Mouse (Mus musculus): ENCODE measurements at regions not wholly inside any gene's neighbourhood (a gene's known extent, or its start where the extent isn't known, plus 50 kb on each side); places are given as distances from the start of the nearest gene placed in this dataset.

DNA sequence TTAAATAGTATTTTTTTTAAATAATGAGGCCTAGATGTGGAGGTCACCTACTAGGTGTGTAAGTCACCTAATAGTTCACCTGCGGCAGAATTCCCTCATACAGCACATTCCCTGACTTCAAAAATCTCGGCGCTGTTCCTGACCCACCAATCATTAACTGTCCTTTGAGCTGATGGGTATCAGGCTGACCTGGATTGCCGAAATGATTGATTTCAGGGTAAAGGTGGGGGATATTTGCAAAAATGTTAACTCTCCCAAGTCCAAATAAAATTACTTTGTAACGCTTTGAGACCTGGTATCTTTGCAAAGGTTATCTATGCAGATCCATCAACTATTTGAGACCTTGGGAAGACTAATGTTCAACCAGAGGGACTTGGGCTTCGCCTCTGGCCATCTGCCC, 82.9 kb upstream of the Pced1b start:
- no peak for ATAC-seq (ENCODE audit: low FRiP score)
- Histone ChIP-seq H3K27ac (no peak overlapping the region), H3K9me3 (replicated peaks) (no peaks in the 10 kb centered on the region), H3K9ac (no peak overlapping the region), H3K27me3 (no peaks in the 10 kb centered on the region), H3K4me1 (no peaks in the 10 kb centered on the region), H3K4me3 (no peak overlapping the region), H3K4me2 (replicated peaks) (no peak overlapping the region), H3K36me3 (no peaks in the 10 kb centered on the region)
- 93% methylated on average over 6 of the region's 6 CpGs for whole genome bisulfite sequencing

DNA sequence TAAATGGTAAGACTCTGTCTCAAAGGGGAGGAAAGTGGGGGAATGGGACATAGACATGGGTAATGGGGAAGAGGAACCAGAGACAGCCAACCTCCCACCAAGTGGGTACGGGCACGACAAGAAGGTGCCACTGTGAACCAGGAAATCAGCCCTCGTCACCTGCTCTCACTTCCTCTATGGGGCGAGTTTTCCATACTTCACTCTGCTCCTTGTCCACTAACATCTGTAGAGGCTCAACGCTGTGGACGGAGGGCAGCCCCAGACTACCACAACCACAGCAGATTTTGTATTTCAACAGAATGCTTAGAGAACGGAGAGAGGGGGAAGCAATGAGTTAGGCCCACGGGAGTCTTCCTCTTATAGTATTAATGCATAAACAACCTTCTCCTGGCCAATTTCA, 83.8 kb upstream of the Pced1b start:
- ATAC-seq (ENCODE audit: low FRiP score): no peak
- H3K9me3 ChIP-seq (replicated peaks): no peaks in the 10 kb centered on the region

GRCm38 (mm10) chr15:97162305-97162704, 84.6 kb upstream of the Pced1b start:
- no peak overlapping the region for H3K9ac ChIP-seq
- no peak overlapping the region for H3K27ac ChIP-seq
- whole genome bisulfite sequencing: 88% methylated on average over 8 of the region's 8 CpGs

More for the DNA sequence above, 83.8 kb upstream of the Pced1b start:
- Histone ChIP-seq H3K4me3 (no peak overlapping the region), H3K27me3 (no peaks in the 10 kb centered on the region), H3K4me1 (no peaks in the 10 kb centered on the region), H3K27ac (no peak overlapping the region), H3K9ac (no peak overlapping the region), H3K36me3 (no peaks in the 10 kb centered on the region), H3K4me2 (replicated peaks) (no peak overlapping the region)
- 88% methylated on average over 8 of the region's 8 CpGs for WGBS

DNA sequence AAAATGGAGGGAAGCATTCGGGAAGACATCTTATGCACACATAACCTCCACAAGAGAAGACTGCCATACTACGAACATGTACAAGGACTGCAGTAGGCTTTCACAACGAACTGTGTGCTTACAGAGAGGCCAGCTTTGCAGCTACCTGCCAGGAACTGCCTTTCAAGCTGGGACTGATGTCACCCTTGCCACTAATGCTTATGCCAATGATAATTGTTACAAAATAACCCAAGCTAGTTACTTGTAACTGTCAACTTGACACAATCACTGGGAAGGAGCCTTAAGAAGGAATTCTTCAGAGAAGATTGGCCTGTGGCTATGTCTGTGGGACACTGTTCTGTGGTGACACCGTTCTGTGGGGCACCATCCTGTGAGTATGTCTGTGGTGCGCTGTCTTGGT, 85.4 kb upstream of the Pced1b start:
- Histone ChIP-seq H3K4me3 (no peak overlapping the region), H3K4me2 (replicated peaks) (no peak overlapping the region), H3K27ac (no peak overlapping the region), H3K4me1 (no peaks in the 10 kb centered on the region), H3K36me3 (no peaks in the 10 kb centered on the region), H3K9me3 (replicated peaks) (no peaks in the 10 kb centered on the region), H3K9ac (no peak overlapping the region), H3K27me3 (no peaks in the 10 kb centered on the region)
- ATAC-seq (ENCODE audit: low FRiP score): no peak
- WGBS: 85% methylated on average over 5 of the region's 5 CpGs

More at GRCm38 (mm10) chr15:97162305-97162704, 84.6 kb upstream of the Pced1b start:
- ATAC-seq (ENCODE audit: low FRiP score): no peak
- Histone ChIP-seq H3K9me3 (replicated peaks) (no peaks in the 10 kb centered on the region), H3K4me2 (replicated peaks) (no peak overlapping the region), H3K27me3 (no peaks in the 10 kb centered on the region), H3K36me3 (no peaks in the 10 kb centered on the region), H3K4me3 (no peak overlapping the region), H3K4me1 (no peaks in the 10 kb centered on the region)

DNA sequence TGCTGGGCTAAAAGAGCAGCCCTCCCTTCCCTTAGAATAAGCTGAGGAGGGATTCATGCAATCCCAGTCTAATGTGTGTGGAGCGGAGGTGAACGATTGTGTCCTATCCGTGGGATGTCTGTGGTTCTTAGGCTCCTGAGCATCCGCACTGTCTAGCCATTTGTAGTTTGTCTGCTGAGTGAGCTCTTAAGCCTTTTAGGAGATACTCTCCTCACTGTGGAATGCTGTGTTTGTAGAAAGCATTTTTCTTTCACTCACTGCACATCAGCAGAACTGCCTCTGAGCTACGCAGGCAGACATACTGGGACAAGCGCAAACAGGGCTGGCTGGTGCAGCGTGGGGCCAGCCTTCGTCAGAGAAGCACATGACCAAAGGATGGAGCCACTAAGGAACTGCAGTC, 94.6 kb upstream of the Pced1b start:
- H3K4me2 ChIP-seq (replicated peaks): no peak overlapping the region
- H3K27ac ChIP-seq: peak overlapping the region; percentile 48; the same call in 1 of the 2 replicates
- no peak overlapping the region for H3K4me3 ChIP-seq
- no peak for ATAC-seq (ENCODE audit: low FRiP score)
- 78% methylated on average over 8 of the region's 8 CpGs for whole genome bisulfite sequencing
- H3K9me3 ChIP-seq (replicated peaks): no peaks in the 10 kb centered on the region
- H3K27me3 ChIP-seq: no peaks in the 10 kb centered on the region
- H3K4me1 ChIP-seq: peaks cover 2% of the 10 kb centered on the region; the same call in 1 of the 2 replicates
- H3K36me3 ChIP-seq: no peaks in the 10 kb centered on the region
- H3K9ac ChIP-seq: no peak overlapping the region

DNA sequence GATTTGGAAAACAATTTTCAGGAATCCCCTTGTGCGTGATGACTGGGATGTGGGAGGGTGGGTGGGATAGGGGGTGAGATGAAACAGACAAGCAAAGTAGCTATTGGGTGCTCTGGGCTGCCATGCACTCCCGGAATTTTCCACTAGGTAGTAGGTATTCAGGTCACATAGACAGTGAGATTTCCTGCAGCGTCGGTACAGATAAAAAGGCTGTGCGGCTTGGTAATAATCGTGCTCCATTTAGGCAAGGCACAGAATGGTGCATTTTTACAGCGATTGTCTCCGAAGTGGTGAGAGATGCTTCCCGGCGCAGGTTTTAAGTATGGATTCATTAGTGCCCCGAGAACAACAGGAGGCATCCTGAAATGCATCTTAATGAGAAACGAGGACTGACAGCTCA, 95.1 kb upstream of the Pced1b start:
- Histone ChIP-seq H3K9ac (no peak overlapping the region), H3K4me2 (replicated peaks) (no peak overlapping the region), H3K27me3 (no peaks in the 10 kb centered on the region), H3K27ac (peak overlapping the region; percentile 48), H3K4me3 (no peak overlapping the region), H3K9me3 (replicated peaks) (no peaks in the 10 kb centered on the region), H3K36me3 (no peaks in the 10 kb centered on the region), H3K4me1 (peaks cover 2% of the 10 kb centered on the region; the same call in 1 of the 2 replicates)
- WGBS: 76% methylated on average over 12 of the region's 12 CpGs
- no peak for ATAC-seq (ENCODE audit: low FRiP score)

GRCm38 (mm10) chr15:97150983-97151735, 95.4 kb upstream of the Slc38a4 start:
- Histone ChIP-seq H3K27me3 (no peaks in the 10 kb centered on the region), H3K9ac (no peak overlapping the region), H3K4me1 (peaks cover 2% of the 10 kb centered on the region; the same call in 1 of the 2 replicates), H3K36me3 (no peaks in the 10 kb centered on the region), H3K4me2 (replicated peaks) (no peak overlapping the region), H3K27ac (peak overlapping the region; percentile 48; the same call in 1 of the 2 replicates), H3K4me3 (no peak overlapping the region), H3K9me3 (replicated peaks) (no peaks in the 10 kb centered on the region)
- 84% methylated on average over 10 of the region's 10 CpGs for WGBS
- no peak for ATAC-seq (ENCODE audit: low FRiP score)

DNA sequence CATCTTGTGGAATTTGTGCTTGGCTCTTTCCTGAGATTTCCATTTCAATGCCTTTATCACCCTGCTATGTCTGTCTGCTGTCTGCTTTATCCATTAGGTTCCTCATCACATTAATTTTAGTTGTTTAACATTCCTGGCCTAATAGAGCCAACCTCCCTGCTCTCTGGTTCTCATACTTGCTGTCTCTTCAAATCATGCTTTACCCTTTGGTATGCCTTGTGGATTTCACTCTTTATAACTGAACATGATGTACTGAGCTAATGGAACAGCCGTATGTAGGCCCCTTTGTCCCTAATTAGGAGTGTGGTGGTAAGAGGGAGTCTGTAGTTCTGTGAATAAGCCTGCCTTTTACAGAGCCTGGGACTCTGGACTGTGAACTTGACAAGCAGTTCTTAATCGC, 86.2 kb upstream of the Slc38a4 start:
- Histone ChIP-seq H3K4me3 (no peak overlapping the region), H3K36me3 (no peaks in the 10 kb centered on the region), H3K9ac (no peak overlapping the region), H3K4me2 (replicated peaks) (no peak overlapping the region), H3K27ac (no peak overlapping the region), H3K9me3 (replicated peaks) (no peaks in the 10 kb centered on the region; the same call in 1 of the 2 replicates), H3K27me3 (no peaks in the 10 kb centered on the region), H3K4me1 (no peaks in the 10 kb centered on the region)
- ATAC-seq (ENCODE audit: low FRiP score): no peak
- 80% methylated on average over 2 of the region's 2 CpGs for WGBS

GRCm38 (mm10) chr15:97138265-97138664, 82.5 kb upstream of the Slc38a4 start:
- 83% methylated on average over 3 of the region's 3 CpGs for WGBS
- H3K27ac ChIP-seq: no peak overlapping the region
- H3K4me3 ChIP-seq: no peak overlapping the region
- H3K4me2 ChIP-seq (replicated peaks): no peak overlapping the region
- no peaks in the 10 kb centered on the region; the same call in 1 of the 2 replicates for H3K9me3 ChIP-seq (replicated peaks)
- H3K27me3 ChIP-seq: no peaks in the 10 kb centered on the region
- no peaks in the 10 kb centered on the region for H3K4me1 ChIP-seq
- H3K9ac ChIP-seq: no peak overlapping the region
- no peaks in the 10 kb centered on the region for H3K36me3 ChIP-seq
- ATAC-seq (ENCODE audit: low FRiP score): no peak

DNA sequence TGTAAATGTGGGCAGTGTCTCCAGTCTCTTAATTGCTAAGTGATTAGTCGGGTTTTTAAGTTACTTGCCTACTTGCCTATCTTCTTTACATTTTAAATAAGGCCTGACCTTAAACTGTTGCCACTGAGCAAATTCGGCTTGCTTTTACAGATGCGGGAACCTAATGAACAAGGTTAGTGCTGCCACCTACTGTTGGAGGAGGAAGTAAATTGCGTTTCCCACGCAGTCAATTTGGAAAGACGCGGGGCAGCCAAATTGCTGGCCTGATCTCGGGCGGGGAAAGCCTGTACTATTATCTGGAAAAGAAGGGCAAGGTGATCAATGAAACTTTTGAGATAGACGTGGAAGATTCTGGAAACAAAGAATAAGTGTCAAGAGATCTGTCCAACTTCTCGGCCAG, 79.5 kb upstream of the Slc38a4 start:
- no peaks in the 10 kb centered on the region for H3K36me3 ChIP-seq
- H3K27ac ChIP-seq: no peak overlapping the region
- no peak overlapping the region for H3K9ac ChIP-seq
- WGBS: 13% methylated on average over 11 of the region's 11 CpGs
- H3K9me3 ChIP-seq (replicated peaks): no peaks in the 10 kb centered on the region; the same call in 1 of the 2 replicates
- no peak overlapping the region for H3K4me3 ChIP-seq
- ATAC-seq (ENCODE audit: low FRiP score): no peak
- H3K27me3 ChIP-seq: no peaks in the 10 kb centered on the region
- no peaks in the 10 kb centered on the region for H3K4me1 ChIP-seq
- H3K4me2 ChIP-seq (replicated peaks): no peak overlapping the region

DNA sequence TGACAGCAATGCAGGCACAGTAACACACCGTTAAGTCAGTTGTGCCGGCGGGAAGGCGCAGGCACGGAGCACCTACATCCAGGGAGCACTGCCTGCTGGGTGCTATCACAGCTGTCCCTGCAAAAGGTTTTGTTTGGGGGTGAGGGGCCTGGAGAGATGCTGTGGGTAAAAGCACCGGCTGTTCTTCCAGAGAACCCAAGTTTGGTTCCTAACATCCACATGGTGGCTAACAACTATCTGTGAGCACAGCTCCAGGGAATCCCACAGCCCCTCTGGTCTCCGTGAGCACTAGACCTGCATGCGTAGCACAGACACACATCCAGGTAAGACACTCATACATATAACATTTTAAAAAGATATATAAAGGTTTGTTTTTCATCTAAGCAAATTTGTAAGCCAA, 72.0 kb upstream of the Slc38a4 start:
- Histone ChIP-seq H3K4me2 (replicated peaks) (no peak overlapping the region), H3K4me3 (no peak overlapping the region), H3K9ac (no peak overlapping the region), H3K36me3 (no peaks in the 10 kb centered on the region), H3K9me3 (replicated peaks) (no peaks in the 10 kb centered on the region), H3K27ac (no peak overlapping the region), H3K4me1 (no peaks in the 10 kb centered on the region), H3K27me3 (no peaks in the 10 kb centered on the region)
- 87% methylated on average over 8 of the region's 8 CpGs for WGBS
- ATAC-seq (ENCODE audit: low FRiP score): no peak

- no peak overlapping the region for H3K4me3 ChIP-seq
- H3K27me3 ChIP-seq: no peaks in the 10 kb centered on the region
- ATAC-seq (ENCODE audit: low FRiP score): no peak
- H3K4me1 ChIP-seq: no peaks in the 10 kb centered on the region
- no peaks in the 10 kb centered on the region for H3K9me3 ChIP-seq (replicated peaks)
- 89% methylated on average over 15 of the region's 15 CpGs for WGBS
- H3K36me3 ChIP-seq: no peaks in the 10 kb centered on the region
- H3K9ac ChIP-seq: no peak overlapping the region
- H3K27ac ChIP-seq: no peak overlapping the region
- H3K4me2 ChIP-seq (replicated peaks): no peak overlapping the region
Observed at GRCm38 (mm10) chr15:97125836-97126822, 70.4 kb upstream of the Slc38a4 start.
